Mouse (Mus musculus) heart, embryonic 15.5 days (tissue): Measurements from ENCODE around the gene Mut. TPM values are rescaled to one million over a fixed set of nuclear protein-coding genes. Genes with fewer than 3 reads are reported as not detected.

Experiments used
- ATAC-seq: fragments of 200-750 bp; cut with Nextera tagmentation; replicated peaks from 2 replicates; pipeline ENCODE4 v1.8.0; 2017; ENCODE audit warnings: low read depth, moderate TSS enrichment; ENCODE audit not compliant: insufficient number of reproducible peaks, insufficient read depth, low FRiP score
- H3K27ac ChIP-seq: fragments of 300-500 bp; sonication (generic); 2 replicates; pipeline ENCODE4 v1.5.1; 2015; ENCODE audit warnings: mild to moderate bottlenecking, inconsistent platforms
- H3K27me3 ChIP-seq: fragments of 300-500 bp; sonication (generic); 2 replicates; pipeline ENCODE4 v1.6.1; 2015; ENCODE audit warnings: inconsistent platforms
- H3K36me3 ChIP-seq: fragments of 300-500 bp; sonication (generic); 2 replicates; pipeline ENCODE4 v1.6.1; 2015; ENCODE audit warnings: mild to moderate bottlenecking, inconsistent platforms
- H3K4me1 ChIP-seq: fragments of 300-500 bp; sonication (generic); replicated peaks from 2 replicates; pipeline ENCODE4 v1.6.1; 2015; ENCODE audit warnings: inconsistent platforms
- H3K4me2 ChIP-seq: fragments of 300-500 bp; sonication (generic); 2 replicates; pipeline ENCODE4 v1.6.1; 2015; ENCODE audit warnings: inconsistent platforms, mild to moderate bottlenecking, moderate library complexity
- H3K4me3 ChIP-seq: fragments of 300-500 bp; sonication (generic); 2 replicates; pipeline ENCODE4 v1.5.1; 2015; ENCODE audit warnings: mild to moderate bottlenecking, inconsistent platforms
- H3K9ac ChIP-seq: fragments of 300-500 bp; sonication (generic); 2 replicates; pipeline ENCODE4 v1.6.1; 2015; ENCODE audit warnings: mild to moderate bottlenecking, inconsistent platforms
- H3K9me3 ChIP-seq: fragments of 300-500 bp; sonication (generic); replicated peaks from 2 replicates; pipeline ENCODE4 v1.6.1; 2016; ENCODE audit warnings: inconsistent platforms
- WGBS: fragments of 180-500 bp; shearing (Covaris S2); methylation state at CpG from one replicate; pipeline ENCODE4 v1.1.7; 2015; ENCODE audit warnings: mixed read lengths; 5-methylcytosine and 5-hydroxymethylcytosine counted together
- polyA plus RNA-seq: library from polyadenylated mRNA; unstranded; fragments of >200 nt; fragmentation: Nextera tagmentation; extraction: Ambion mirVana; gene quantifications from 2 replicates; pipeline ENCODE4 v1.2.1, GENCODE M21; 2015

Gene Mut
- polyA plus RNA-seq, 1 experiment from 2014 or later, result 41.1 TPM

GRCm38 (mm10) chr17:40948518-40948917 lies 14.0 kb downstream of the Mut start:
- 67% methylated on average over 3 of the region's 3 CpGs for whole genome bisulfite sequencing
- no peak overlapping the region for H3K9ac ChIP-seq
- H3K4me2 ChIP-seq, result no peak overlapping the region
- H3K27ac ChIP-seq, result no peak overlapping the region
- no peaks in the 10 kb centered on the region for H3K27me3 ChIP-seq
- no peaks in the 10 kb centered on the region for H3K4me1 ChIP-seq
- no peak overlapping the region for H3K4me3 ChIP-seq
- H3K36me3 ChIP-seq, result peaks cover 39% of the 10 kb centered on the region
- ATAC-seq, result no peak
- no peaks in the 10 kb centered on the region for H3K9me3 ChIP-seq

GRCm38 (mm10) chr17:40977914-40978313 lies 43.4 kb downstream of the Mut start:
- ATAC-seq, result no peak
- H3K27me3 ChIP-seq, result no peaks in the 10 kb centered on the region
- no peaks in the 10 kb centered on the region for H3K4me1 ChIP-seq
- H3K36me3 ChIP-seq, result no peaks in the 10 kb centered on the region
- H3K9ac ChIP-seq, result no peak overlapping the region
- no peaks in the 10 kb centered on the region for H3K9me3 ChIP-seq
- H3K4me3 ChIP-seq, result no peak overlapping the region
- no peak overlapping the region for H3K27ac ChIP-seq
- H3K4me2 ChIP-seq, result no peak overlapping the region
- WGBS, result 71% methylated on average over 11 of the region's 11 CpGs

- Histone ChIP-seq H3K4me3 (no peak overlapping the region), H3K27ac (no peak overlapping the region), H3K36me3 (no peaks in the 10 kb centered on the region), H3K4me2 (no peak overlapping the region), H3K27me3 (no peaks in the 10 kb centered on the region), H3K4me1 (no peaks in the 10 kb centered on the region), H3K9me3 (no peaks in the 10 kb centered on the region), H3K9ac (no peak overlapping the region)
- ATAC-seq, result no peak
- WGBS, result 65% methylated on average over 3 of the region's 3 CpGs
Observed at GRCm38 (mm10) chr17:40992102-40992501, 57.6 kb downstream of the Mut start.

Other genes with a start within 250 kb of the Mut start
- gene Esp1, start 207.6 kb upstream of the Mut start, polyA plus RNA-seq, result not detected in 2 replicates
- gene Crisp2, start 127.7 kb upstream of the Mut start, polyA plus RNA-seq, result not detected in 2 replicates
- gene Rhag, start 123.6 kb upstream of the Mut start, polyA plus RNA-seq, result 1.3 and 2.6 TPM in 2 replicates
- 2.3 and 2.5 TPM in 2 replicates for gene 9130008F23Rik, start 54.1 kb upstream of the Mut start, polyA plus RNA-seq
- not detected in 2 replicates for gene Glyatl3, start 20.3 kb upstream of the Mut start, polyA plus RNA-seq
- gene Cenpq, start 362 bp downstream of the Mut start, polyA plus RNA-seq, result 14.8 and 16.3 TPM in 2 replicates